Mouse (Mus musculus) layer of hippocampus, postnatal 10 days (tissue): Measurements from ENCODE around the gene Anapc7. TPM values are rescaled to one million over a fixed set of nuclear protein-coding genes. Genes with fewer than 3 reads are reported as not detected.
"Not testable (repeated sequence)": the region's sequence is repeated elsewhere in the genome, so short reads cannot be mapped to it uniquely, and the experiment has no call there.

ENCODE experiments used
- DNase-seq, 2 experiments: peaks; one replicate each; pipeline ENCODE4 v3.0.0; 2021; ENCODE audit warnings: low spot score in 2 of 2
- total RNA-seq, 2 experiments: library from RNA; stranded (reverse); gene quantifications; 2 replicates each; pipeline ENCODE4 v1.2.3; 2021

Gene Anapc7
- total RNA-seq, 2 experiments from 2014 or later = 35.1 to 37.9 TPM

- DNase-seq = no peak
These were observed 28.5 kb downstream of the Anapc7 start for GRCm38 (mm10) chr5:122449946-122450345.

- no peak for DNase-seq
These were observed 29.4 kb downstream of the Anapc7 start for GRCm38 (mm10) chr5:122450913-122451317.

GRCm38 (mm10) chr5:122451324-122451723 is 29.8 kb downstream of the Anapc7 start:
- no peak for DNase-seq

GRCm38 (mm10) chr5:122452194-122452593 is 30.7 kb downstream of the Anapc7 start:
- no peak for DNase-seq

GRCm38 (mm10) chr5:122453188-122453587 is 31.7 kb downstream of the Anapc7 start:
- DNase-seq = no peak

GRCm38 (mm10) chr5:122454442-122454841 is 32.9 kb downstream of the Anapc7 start:
- DNase-seq = no peak

- DNase-seq = no peak
These were observed 33.4 kb downstream of the Anapc7 start for GRCm38 (mm10) chr5:122454883-122455282.

- DNase-seq = no peak
These were observed 34.1 kb downstream of the Anapc7 start for GRCm38 (mm10) chr5:122455584-122455983.

GRCm38 (mm10) chr5:122457054-122457453 is 35.6 kb downstream of the Anapc7 start:
- not testable (repeated sequence) for DNase-seq

GRCm38 (mm10) chr5:122458066-122458465 is 36.6 kb downstream of the Anapc7 start:
- DNase-seq = no peak

GRCm38 (mm10) chr5:122459335-122459734 is 37.8 kb downstream of the Anapc7 start:
- no peak for DNase-seq

GRCm38 (mm10) chr5:122460656-122461055 is 39.2 kb downstream of the Anapc7 start:
- no peak for DNase-seq

- no peak for DNase-seq
These were observed 39.9 kb downstream of the Anapc7 start for GRCm38 (mm10) chr5:122461431-122461830.

GRCm38 (mm10) chr5:122471658-122472057 is 50.2 kb downstream of the Anapc7 start:
- no peak for DNase-seq

GRCm38 (mm10) chr5:122474643-122475363 is 53.3 kb downstream of the Anapc7 start:
- DNase-seq = no peak

GRCm38 (mm10) chr5:122476078-122476477 is 54.6 kb downstream of the Anapc7 start:
- DNase-seq = no peak

GRCm38 (mm10) chr5:122477492-122477891 is 56.0 kb downstream of the Anapc7 start:
- DNase-seq = no peak

GRCm38 (mm10) chr5:122479131-122479530 is 57.6 kb downstream of the Anapc7 start:
- DNase-seq = no peak

- DNase-seq = no peak
These were observed 60.4 kb downstream of the Anapc7 start for GRCm38 (mm10) chr5:122481844-122482243.

GRCm38 (mm10) chr5:122482733-122483391 is 61.4 kb downstream of the Anapc7 start:
- DNase-seq = no peak

- DNase-seq = not testable (repeated sequence)
These were observed 64.8 kb downstream of the Anapc7 start for GRCm38 (mm10) chr5:122486243-122486642.

- no peak for DNase-seq
These were observed 66.3 kb downstream of the Anapc7 start for GRCm38 (mm10) chr5:122487825-122488224.

GRCm38 (mm10) chr5:122490148-122490547 is 68.7 kb downstream of the Anapc7 start:
- DNase-seq = no peak
